Mouse (Mus musculus): ENCODE measurements around the gene Fam196b. TPM values are rescaled to one million over a fixed set of nuclear protein-coding genes. Genes with fewer than 3 reads are reported as not detected.

Fam196b gene
- polyA plus RNA-seq, 1 experiment from 2014 or later, result 1.1 TPM

GRCm38 (mm10) chr11:34306231-34306630, 8.4 kb upstream of the Fam196b start:
- no peak for DNase-seq (ENCODE audit: low spot score)
- Histone ChIP-seq H3K27me3 (replicated peaks; ENCODE audit: low read depth, poor library complexity, severe bottlenecking) (no peaks in the 10 kb centered on the region), H3K27ac (replicated peaks) (no peak overlapping the region), H3K4me1 (no peaks in the 10 kb centered on the region), H3K36me3 (replicated peaks) (no peaks in the 10 kb centered on the region), H3K9me3 (no peaks in the 10 kb centered on the region), H3K4me3 (no peak overlapping the region)
- 86% methylated on average over 3 of the region's 3 CpGs for WGBS

- Histone ChIP-seq H3K9me3 (no peaks in the 10 kb centered on the region), H3K27ac (replicated peaks) (no peak overlapping the region), H3K4me3 (no peak overlapping the region), H3K27me3 (replicated peaks; ENCODE audit: low read depth, poor library complexity, severe bottlenecking) (no peaks in the 10 kb centered on the region), H3K36me3 (replicated peaks) (no peaks in the 10 kb centered on the region), H3K4me1 (no peaks in the 10 kb centered on the region)
- DNase-seq (ENCODE audit: low spot score), result no peak
- 91% methylated on average over 3 of the region's 3 CpGs for WGBS
These were observed 5.9 kb upstream of the Fam196b start for GRCm38 (mm10) chr11:34308731-34309130.

- H3K27me3 ChIP-seq (replicated peaks; ENCODE audit: low read depth, poor library complexity, severe bottlenecking), result no peaks in the 10 kb centered on the region
- no peaks in the 10 kb centered on the region for H3K4me1 ChIP-seq
- DNase-seq (ENCODE audit: low spot score), result no peak
- no peaks in the 10 kb centered on the region for H3K9me3 ChIP-seq
- no peak overlapping the region for H3K4me3 ChIP-seq
- H3K27ac ChIP-seq (replicated peaks), result no peak overlapping the region
- 72% methylated on average over 2 of the region's 2 CpGs for WGBS
- no peaks in the 10 kb centered on the region for H3K36me3 ChIP-seq (replicated peaks)
These were observed 5.3 kb upstream of the Fam196b start for GRCm38 (mm10) chr11:34309360-34309759.

GRCm38 (mm10) chr11:34311717-34312116, 2.9 kb upstream of the Fam196b start:
- peaks cover 10% of the 10 kb centered on the region for H3K27me3 ChIP-seq (replicated peaks; ENCODE audit: low read depth, poor library complexity, severe bottlenecking)
- 80% methylated on average over 5 of the region's 5 CpGs for WGBS
- no peaks in the 10 kb centered on the region for H3K36me3 ChIP-seq (replicated peaks)
- H3K27ac ChIP-seq (replicated peaks), result no peak overlapping the region
- H3K9me3 ChIP-seq, result no peaks in the 10 kb centered on the region
- H3K4me1 ChIP-seq, result 0 out of 2 replicates have a peak, but pooled peaks cover 3% of the 10 kb centered on the region
- no peak for DNase-seq (ENCODE audit: low spot score)
- H3K4me3 ChIP-seq, result no peak overlapping the region

GRCm38 (mm10) chr11:34312208-34312607, 2.4 kb upstream of the Fam196b start:
- WGBS, result 83% methylated on average over 7 of the region's 7 CpGs
- Histone ChIP-seq H3K9me3 (no peaks in the 10 kb centered on the region), H3K4me1 (0 out of 2 replicates have a peak, but pooled peaks cover 3% of the 10 kb centered on the region), H3K27ac (replicated peaks) (no peak overlapping the region), H3K4me3 (no peak overlapping the region), H3K27me3 (replicated peaks; ENCODE audit: low read depth, poor library complexity, severe bottlenecking) (peaks cover 15% of the 10 kb centered on the region), H3K36me3 (replicated peaks) (no peaks in the 10 kb centered on the region)
- DNase-seq (ENCODE audit: low spot score), result no peak

- peaks cover 16% of the 10 kb centered on the region for H3K27me3 ChIP-seq (replicated peaks; ENCODE audit: low read depth, poor library complexity, severe bottlenecking)
- peak overlapping the region; percentile 52; the same call in 1 of the 2 replicates for H3K4me3 ChIP-seq
These were observed 761 bp downstream of the Fam196b start for GRCm38 (mm10) chr11:34315383-34315782.

GRCm38 (mm10) chr11:34316176-34316575, 1.6 kb downstream of the Fam196b start:
- DNase-seq (ENCODE audit: low spot score), result no peak
- Histone ChIP-seq H3K4me3 (no peak overlapping the region), H3K27me3 (replicated peaks; ENCODE audit: low read depth, poor library complexity, severe bottlenecking) (peaks cover 16% of the 10 kb centered on the region), H3K27ac (replicated peaks) (no peak overlapping the region), H3K4me1 (peaks cover 14% of the 10 kb centered on the region), H3K36me3 (replicated peaks) (no peaks in the 10 kb centered on the region), H3K9me3 (no peaks in the 10 kb centered on the region)
- WGBS, result 67% methylated on average over 10 of the region's 10 CpGs

More at GRCm38 (mm10) chr11:34315383-34315782, 761 bp downstream of the Fam196b start:
- no peak for DNase-seq (ENCODE audit: low spot score)
- no peak overlapping the region for H3K27ac ChIP-seq (replicated peaks)
- 25% methylated on average over 5 of the region's 5 CpGs for WGBS
- no peaks in the 10 kb centered on the region for H3K36me3 ChIP-seq (replicated peaks)
- H3K9me3 ChIP-seq, result no peaks in the 10 kb centered on the region
- peaks cover 13% of the 10 kb centered on the region for H3K4me1 ChIP-seq

GRCm38 (mm10) chr11:34317001-34317400, 2.4 kb downstream of the Fam196b start:
- Histone ChIP-seq H3K4me3 (no peak overlapping the region), H3K9me3 (no peaks in the 10 kb centered on the region), H3K27me3 (replicated peaks; ENCODE audit: low read depth, poor library complexity, severe bottlenecking) (peaks cover 16% of the 10 kb centered on the region), H3K27ac (replicated peaks) (no peak overlapping the region), H3K36me3 (replicated peaks) (no peaks in the 10 kb centered on the region), H3K4me1 (peaks cover 14% of the 10 kb centered on the region)
- WGBS, result 89% methylated on average over 8 of the region's 8 CpGs
- DNase-seq (ENCODE audit: low spot score), result no peak

GRCm38 (mm10) chr11:34319282-34319681, 4.7 kb downstream of the Fam196b start:
- WGBS, result 62% methylated on average over 1 of the region's 1 CpGs
- peaks cover 16% of the 10 kb centered on the region for H3K27me3 ChIP-seq (replicated peaks; ENCODE audit: low read depth, poor library complexity, severe bottlenecking)
- H3K36me3 ChIP-seq (replicated peaks), result no peaks in the 10 kb centered on the region

GRCm38 (mm10) chr11:34323664-34324063, 9.0 kb downstream of the Fam196b start:
- WGBS, result 75% methylated on average over 8 of the region's 8 CpGs

More at GRCm38 (mm10) chr11:34319282-34319681, 4.7 kb downstream of the Fam196b start:
- Histone ChIP-seq H3K9me3 (no peaks in the 10 kb centered on the region), H3K27ac (replicated peaks) (no peak overlapping the region), H3K4me1 (peaks cover 19% of the 10 kb centered on the region), H3K4me3 (no peak overlapping the region)
- no peak for DNase-seq (ENCODE audit: low spot score)

GRCm38 (mm10) chr11:34332344-34333031, 17.9 kb downstream of the Fam196b start:
- H3K4me1 ChIP-seq, result no peaks in the 10 kb centered on the region
- no peak overlapping the region for H3K27ac ChIP-seq (replicated peaks)
- DNase-seq (ENCODE audit: low spot score), result no peak
- H3K27me3 ChIP-seq (replicated peaks; ENCODE audit: low read depth, poor library complexity, severe bottlenecking), result no peaks in the 10 kb centered on the region
- H3K4me3 ChIP-seq, result no peak overlapping the region
- no peaks in the 10 kb centered on the region for H3K9me3 ChIP-seq
- H3K36me3 ChIP-seq (replicated peaks), result no peaks in the 10 kb centered on the region
- WGBS, result 75% methylated on average over 7 of the region's 7 CpGs

More at GRCm38 (mm10) chr11:34323664-34324063, 9.0 kb downstream of the Fam196b start:
- Histone ChIP-seq H3K36me3 (replicated peaks) (no peaks in the 10 kb centered on the region), H3K9me3 (no peaks in the 10 kb centered on the region), H3K27me3 (replicated peaks; ENCODE audit: low read depth, poor library complexity, severe bottlenecking) (no peaks in the 10 kb centered on the region), H3K4me3 (no peak overlapping the region), H3K4me1 (peaks cover 16% of the 10 kb centered on the region), H3K27ac (replicated peaks) (no peak overlapping the region)
- DNase-seq (ENCODE audit: low spot score), result no peak

GRCm38 (mm10) chr11:34337907-34338306, 23.3 kb downstream of the Fam196b start:
- Histone ChIP-seq H3K9me3 (no peaks in the 10 kb centered on the region), H3K36me3 (replicated peaks) (no peaks in the 10 kb centered on the region), H3K4me1 (peaks cover 15% of the 10 kb centered on the region), H3K4me3 (no peak overlapping the region), H3K27ac (replicated peaks) (no peak overlapping the region), H3K27me3 (replicated peaks; ENCODE audit: low read depth, poor library complexity, severe bottlenecking) (no peaks in the 10 kb centered on the region)
- DNase-seq (ENCODE audit: low spot score), result no peak
- 63% methylated on average over 1 of the region's 1 CpGs for WGBS

GRCm38 (mm10) chr11:34339693-34340092, 25.1 kb downstream of the Fam196b start:
- WGBS, result 75% methylated on average over 5 of the region's 5 CpGs
- Histone ChIP-seq H3K4me1 (peaks cover 27% of the 10 kb centered on the region), H3K4me3 (no peak overlapping the region), H3K27ac (replicated peaks) (peak overlapping the region; percentile 35; the same call in 1 of the 2 replicates), H3K9me3 (no peaks in the 10 kb centered on the region), H3K36me3 (replicated peaks) (no peaks in the 10 kb centered on the region), H3K27me3 (replicated peaks; ENCODE audit: low read depth, poor library complexity, severe bottlenecking) (no peaks in the 10 kb centered on the region)
- DNase-seq (ENCODE audit: low spot score), result no peak
